Mouse (Mus musculus) testis, postnatal 10 days (tissue): ENCODE data around the gene Dnajc17.
A peak's percentile ranks its signal among the peaks of the same experiment; 100 is the strongest.

Source experiments
- DNase-seq: peaks from one replicate; pipeline ENCODE4 v3.0.0; 2021; ENCODE audit warnings: low spot score

Gene Dnajc17

DNA sequence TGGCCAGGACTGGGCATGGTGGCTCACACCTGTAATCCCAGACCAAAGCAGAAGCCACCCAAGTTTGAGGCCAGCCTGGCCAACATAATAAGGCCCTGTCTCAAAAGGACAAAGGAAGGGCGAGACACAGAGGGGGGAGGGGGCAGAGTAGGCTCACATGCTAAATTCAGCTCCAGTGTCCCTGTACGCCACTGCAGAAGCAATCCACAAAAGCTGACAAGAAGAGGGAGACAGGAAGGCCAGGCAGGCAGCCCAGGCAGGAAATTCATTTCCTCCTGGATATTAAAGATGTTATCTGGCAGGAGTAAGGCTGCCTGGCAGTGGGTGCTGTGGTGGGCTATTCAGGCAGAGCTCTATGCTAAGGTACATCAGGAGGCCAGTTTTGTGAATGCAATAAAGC, 47.3 kb downstream of the Dnajc17 start:
- DNase-seq: no peak

GRCm38 (mm10) chr2:119157836-119158235, 50.8 kb downstream of the Dnajc17 start:
- DNase-seq: no peak

DNA sequence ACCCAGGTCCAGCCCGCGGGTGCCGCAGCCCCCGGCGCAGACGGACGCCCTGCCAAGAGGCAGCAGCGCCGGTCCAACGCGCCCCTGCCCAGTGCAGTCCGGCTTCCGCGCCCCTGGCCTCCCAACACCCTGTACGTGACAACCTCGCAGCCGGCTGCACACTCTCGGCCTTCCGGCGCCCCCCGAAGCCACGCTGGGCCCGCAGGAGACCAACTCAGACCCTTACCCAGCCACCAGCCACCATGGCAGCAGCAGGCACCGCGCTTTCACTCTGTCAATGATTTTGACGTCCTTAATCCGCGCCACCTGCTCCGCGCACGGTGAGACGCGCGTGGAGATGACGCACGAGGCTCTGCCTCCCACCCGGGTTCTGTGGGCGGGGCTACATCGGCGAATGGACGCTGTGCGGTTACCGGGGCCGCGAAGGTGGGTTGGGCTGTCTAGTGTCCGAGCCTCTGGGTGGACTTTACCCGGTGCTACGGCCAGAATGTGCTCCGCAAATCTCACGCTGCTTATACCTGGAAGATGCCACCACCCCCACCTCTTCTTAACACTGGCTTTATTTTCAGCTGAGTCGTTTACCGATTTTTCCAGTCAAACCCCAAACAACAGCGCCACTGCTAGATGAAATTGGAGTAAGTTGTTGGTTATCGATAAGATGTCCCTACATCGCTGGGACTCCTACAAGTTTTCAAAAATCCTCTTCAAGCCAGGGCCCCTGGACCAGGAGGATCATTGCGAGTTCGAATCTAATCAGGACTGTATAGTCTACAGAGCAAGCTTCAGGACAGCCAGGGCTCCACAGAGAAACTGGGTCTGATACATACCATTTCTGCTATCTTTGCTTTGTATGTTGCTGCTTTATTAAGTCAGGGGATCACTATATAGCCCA, 51.7 kb downstream of the Dnajc17 start, which contains the start of gene Rmdn3:
Rmdn3 (minus strand) TSS at position 354 of the 892 bp plus-strand sequence.
- peak; percentile 98 for DNase-seq

DNA sequence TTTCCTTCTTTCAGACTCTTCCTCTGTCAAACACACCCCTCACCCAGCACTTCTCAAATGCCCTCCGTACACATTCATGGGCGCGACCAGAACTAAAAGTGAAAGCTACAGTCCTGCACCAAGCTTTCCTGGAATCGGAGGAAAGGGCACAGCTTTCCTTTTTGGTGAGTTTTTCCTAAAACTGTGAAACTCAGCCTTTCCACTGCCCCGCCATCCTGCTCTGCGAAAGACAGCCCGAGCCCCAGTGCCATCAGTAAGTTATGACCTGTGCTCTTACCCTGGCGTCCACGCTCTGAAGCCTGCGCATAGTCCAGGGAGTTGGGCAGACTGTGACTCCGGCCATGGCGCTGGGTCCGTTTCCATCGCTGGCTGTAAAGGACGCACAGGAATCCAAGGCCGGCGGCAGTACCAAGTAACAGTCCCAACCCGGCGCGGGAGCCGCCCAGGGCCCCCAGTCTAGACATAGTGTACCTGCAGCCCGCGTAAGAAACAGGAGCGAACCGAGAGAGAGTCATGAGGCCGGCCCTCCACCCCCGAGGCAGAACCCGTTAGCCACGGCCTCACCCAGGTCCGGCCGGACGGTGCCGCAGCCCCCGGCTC, 52.4 kb downstream of the Dnajc17 start:
- DNase-seq: no peak

DNA sequence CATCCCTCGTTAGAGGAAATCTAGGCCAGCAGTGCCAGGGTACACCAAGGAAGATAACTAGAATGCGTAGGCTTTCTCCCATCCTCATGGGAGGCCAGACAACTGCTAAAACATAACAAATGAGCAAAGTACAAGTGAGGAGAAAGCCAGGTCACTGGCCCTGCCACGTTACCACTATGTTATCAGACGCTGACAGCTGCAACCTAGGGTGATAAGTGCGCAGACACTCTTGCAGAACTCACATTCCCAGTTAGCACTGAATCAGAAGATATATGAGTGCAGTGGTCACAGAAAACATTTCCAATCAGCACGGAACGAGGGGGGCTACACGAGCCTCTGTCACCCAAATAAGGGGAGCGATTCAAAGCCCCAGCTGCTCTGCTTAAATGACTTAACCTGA, 53.2 kb downstream of the Dnajc17 start:
- DNase-seq: no peak

GRCm38 (mm10) chr2:119154683-119155082, 53.9 kb downstream of the Dnajc17 start:
- no peak for DNase-seq

DNA sequence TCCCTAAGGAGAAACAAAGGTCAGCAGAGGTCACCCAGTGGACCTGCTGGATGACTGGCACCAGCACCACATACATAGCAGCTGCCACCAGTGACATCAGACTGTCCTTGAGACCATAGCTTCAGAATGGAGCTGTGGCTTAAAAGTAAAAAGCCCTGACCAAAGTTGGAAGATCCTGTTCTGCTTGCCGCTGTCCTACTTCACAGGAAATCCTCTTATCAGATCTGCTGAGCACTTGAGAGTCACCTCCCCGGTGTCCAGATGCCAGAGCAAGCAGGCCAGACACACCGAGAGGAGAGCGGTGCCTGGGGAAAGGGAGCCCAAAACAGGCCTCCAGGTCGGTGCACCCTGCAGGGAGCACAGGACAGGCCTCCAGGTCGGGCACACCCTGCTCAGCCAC, 56.3 kb downstream of the Dnajc17 start:
- DNase-seq: no peak

DNA sequence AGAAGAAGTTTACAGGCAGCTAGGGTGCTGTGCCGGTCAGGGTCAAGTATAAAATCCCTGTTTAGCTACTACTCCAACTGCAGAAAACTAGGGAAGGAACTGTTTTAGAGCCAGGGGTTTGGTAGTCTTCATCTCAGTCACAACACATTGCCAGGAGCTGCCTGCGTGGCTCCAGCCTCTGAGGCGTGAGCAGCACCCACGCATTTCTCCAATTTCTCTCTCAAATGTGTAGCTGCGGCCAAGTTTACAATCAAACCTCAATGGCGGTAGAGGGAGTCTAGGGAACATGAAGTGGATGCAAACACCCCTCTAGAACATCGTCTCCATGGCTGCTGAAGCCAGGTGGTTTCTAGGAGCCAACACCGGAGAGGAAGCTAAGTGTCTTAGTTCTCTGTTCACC, 60.8 kb downstream of the Dnajc17 start:
- no peak for DNase-seq

GRCm38 (mm10) chr2:119147160-119147678, 61.4 kb downstream of the Dnajc17 start:
- no peak for DNase-seq

- no peak for DNase-seq
Observed at GRCm38 (mm10) chr2:119146435-119146834, 62.2 kb downstream of the Dnajc17 start.

- no peak for DNase-seq
Observed at GRCm38 (mm10) chr2:119145199-119145598, 63.4 kb downstream of the Dnajc17 start.

- no peak for DNase-seq
Observed at GRCm38 (mm10) chr2:119136346-119136898, 72.2 kb downstream of the Dnajc17 start.
